Mouse (Mus musculus): ENCODE measurements around the gene Pigq.

DNA sequence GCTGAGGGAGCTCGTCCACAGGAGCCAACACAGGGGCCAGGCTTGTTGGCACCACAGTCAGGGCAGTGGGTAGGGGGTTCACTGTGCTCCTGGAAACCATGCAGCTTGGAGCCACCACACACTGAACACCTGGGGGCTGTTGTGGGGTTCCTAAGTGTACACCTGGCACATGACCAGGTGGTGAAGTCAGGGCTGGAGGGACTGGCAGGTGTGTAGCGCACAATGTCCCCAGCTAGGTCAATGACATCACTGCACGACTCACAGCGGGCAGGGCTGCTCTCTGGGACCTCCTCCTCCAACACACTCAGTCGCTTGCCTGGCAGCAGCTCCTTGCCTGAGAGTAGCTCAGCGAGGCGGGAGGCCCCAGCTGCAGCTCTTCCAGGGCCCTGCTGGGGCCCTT lies 19.5 kb upstream of the Pigq start:
- TF ChIP-seq POLR2A (IDR thresholded peaks at IDR 0.05; ENCODE audit: low read depth, low read length), result no peak
- TF ChIP-seq CTCF (conservative IDR thresholded peaks at IDR 0.05; ENCODE audit: insufficient read depth, insufficient read length, low read depth, low read length), result no peak

All from kidney, adult 2 months (tissue).